Mouse (Mus musculus): ENCODE measurements around the gene Macrod2.

The Macrod2 gene

GRCm38 (mm10) chr2:142222137-142222921 lies 1827.2 kb downstream of the Macrod2 start:
- DNase-seq (ENCODE audit: low spot score in 2 of 2), result no peak

GRCm38 (mm10) chr2:142222926-142223325 lies 1827.8 kb downstream of the Macrod2 start:
- no peak for DNase-seq (ENCODE audit: low spot score in 2 of 2)

DNA sequence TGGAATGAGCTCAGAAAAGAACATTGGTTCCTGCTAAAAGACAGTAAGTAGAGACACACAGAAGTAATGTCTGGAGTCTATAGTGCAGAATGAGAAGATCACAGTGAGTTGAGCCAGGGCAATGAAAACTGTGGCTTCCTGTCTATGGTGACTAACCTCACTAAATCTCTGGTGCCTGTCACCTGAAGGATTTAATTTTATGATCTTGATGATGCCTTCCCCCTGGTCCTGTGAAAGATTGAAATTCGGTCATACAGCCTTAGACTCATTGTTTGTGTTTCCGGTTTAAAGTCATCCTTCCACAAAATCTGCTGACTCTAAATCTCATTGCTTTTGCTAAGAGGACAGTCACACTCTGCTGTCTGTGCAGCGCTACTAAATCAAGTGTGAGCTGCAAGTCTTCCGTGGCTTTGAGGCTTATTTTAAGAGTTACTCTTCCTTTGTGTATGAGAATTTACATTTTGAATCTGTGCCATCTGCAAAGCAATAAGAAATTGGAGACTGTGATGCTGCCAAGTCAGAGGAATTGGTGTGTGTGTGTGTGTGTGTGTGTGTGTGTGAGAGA lies 1836.0 kb downstream of the Macrod2 start:
- DNase-seq (ENCODE audit: low spot score in 2 of 2), result no peak

- DNase-seq (ENCODE audit: low spot score in 2 of 2), result no peak
These were observed 1837.7 kb downstream of the Macrod2 start for GRCm38 (mm10) chr2:142232828-142233227.

GRCm38 (mm10) chr2:142243483-142243882 lies 1848.4 kb downstream of the Macrod2 start:
- DNase-seq (ENCODE audit: low spot score in 2 of 2), result no peak

- DNase-seq (ENCODE audit: low spot score in 2 of 2), result no peak
These were observed 1855.3 kb downstream of the Macrod2 start for GRCm38 (mm10) chr2:142250383-142250782.

DNA sequence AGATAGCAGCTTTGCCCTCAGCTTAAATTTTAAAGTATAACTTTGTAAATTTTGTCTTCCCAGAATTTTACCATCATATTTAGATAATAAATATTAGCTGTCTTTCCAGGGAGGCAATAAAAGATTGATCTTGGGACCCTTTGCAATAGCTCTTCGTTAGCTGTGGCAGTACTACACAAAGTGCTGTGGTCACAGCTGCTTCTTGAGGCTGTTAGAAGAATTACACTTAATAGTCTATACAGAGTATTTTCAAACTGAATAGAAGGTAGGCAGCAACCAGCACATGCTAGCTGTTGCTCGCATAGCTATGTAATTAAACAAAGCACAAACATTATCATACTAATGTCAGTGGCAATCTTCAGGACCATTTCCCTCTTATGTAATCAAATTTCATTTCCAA lies 1856.4 kb downstream of the Macrod2 start:
- DNase-seq (ENCODE audit: low spot score in 2 of 2), result no peak

GRCm38 (mm10) chr2:142253913-142254312 lies 1858.8 kb downstream of the Macrod2 start:
- DNase-seq (ENCODE audit: low spot score in 2 of 2), result peak; percentile 77 to 85

DNA sequence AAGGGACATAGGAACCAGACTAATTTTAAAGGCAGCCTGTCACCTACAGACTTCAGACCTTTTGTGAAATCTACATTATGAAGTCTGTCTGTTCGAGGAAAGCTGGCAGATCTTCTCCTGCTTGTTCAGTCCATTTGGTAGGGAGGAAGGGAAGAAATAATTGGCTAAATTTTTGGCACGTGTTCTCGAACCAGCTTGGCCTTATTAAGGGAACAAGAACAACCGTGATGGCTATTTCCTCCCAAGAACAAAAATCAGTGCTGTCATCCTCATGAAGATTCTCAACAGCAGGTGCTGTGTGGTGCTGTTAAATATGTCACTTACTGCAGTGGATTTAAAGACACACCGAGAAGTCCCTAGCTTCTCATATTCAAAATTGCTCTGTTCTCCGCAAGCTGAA lies 1859.5 kb downstream of the Macrod2 start:
- no peak for DNase-seq (ENCODE audit: low spot score in 2 of 2)

GRCm38 (mm10) chr2:142257501-142257900 lies 1862.4 kb downstream of the Macrod2 start:
- DNase-seq (ENCODE audit: low spot score in 2 of 2), result no peak

DNA sequence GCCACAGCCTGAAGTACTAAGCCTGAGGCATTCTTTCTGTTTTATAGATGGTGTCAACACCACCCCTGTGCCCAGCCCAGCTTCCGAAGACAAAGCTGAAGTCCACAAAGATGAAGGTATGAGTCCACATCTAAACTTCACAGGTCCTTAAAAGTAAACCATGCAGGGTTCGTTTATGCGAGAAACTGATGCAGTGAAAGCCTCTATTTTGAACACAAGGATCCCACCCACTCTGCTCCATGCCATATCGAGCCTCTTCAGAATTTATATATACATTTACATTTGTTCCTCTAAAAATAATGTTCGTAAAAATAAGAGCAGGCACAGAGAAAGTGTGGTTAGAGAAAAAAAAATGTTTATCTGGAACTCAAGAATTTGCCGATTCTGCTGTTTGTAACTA lies 1865.9 kb downstream of the Macrod2 start:
- no peak for DNase-seq (ENCODE audit: low spot score in 2 of 2)

GRCm38 (mm10) chr2:142264697-142265096 lies 1869.6 kb downstream of the Macrod2 start:
- no peak for DNase-seq (ENCODE audit: low spot score in 2 of 2)

- DNase-seq (ENCODE audit: low spot score in 2 of 2), result no peak
These were observed 1872.7 kb downstream of the Macrod2 start for GRCm38 (mm10) chr2:142267836-142268235.

- no peak for DNase-seq (ENCODE audit: low spot score in 2 of 2)
These were observed 1891.7 kb downstream of the Macrod2 start for GRCm38 (mm10) chr2:142286761-142287160.

DNA sequence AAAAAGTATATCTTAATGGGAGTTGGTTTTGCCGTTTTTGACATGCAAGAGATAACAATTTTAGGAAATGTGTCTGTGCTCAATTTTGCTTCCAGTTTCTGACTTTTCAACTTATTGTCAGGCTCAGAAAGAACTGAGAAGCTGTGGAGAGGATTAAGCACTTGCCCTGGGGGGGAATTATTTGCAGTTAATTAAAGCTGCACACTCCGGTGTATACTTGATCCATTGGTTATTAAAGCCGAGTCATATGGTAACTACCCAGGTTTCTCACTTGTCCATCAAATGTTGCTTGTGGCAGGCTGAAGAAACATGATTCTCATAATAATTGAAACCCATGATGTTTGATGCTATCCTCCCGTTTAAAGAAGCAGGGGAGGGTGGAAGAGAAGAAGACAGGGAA lies 1899.7 kb downstream of the Macrod2 start:
- DNase-seq (ENCODE audit: low spot score in 2 of 2), result no peak

- no peak for DNase-seq (ENCODE audit: low spot score in 2 of 2)
These were observed 1908.2 kb downstream of the Macrod2 start for GRCm38 (mm10) chr2:142303098-142303911.

DNA sequence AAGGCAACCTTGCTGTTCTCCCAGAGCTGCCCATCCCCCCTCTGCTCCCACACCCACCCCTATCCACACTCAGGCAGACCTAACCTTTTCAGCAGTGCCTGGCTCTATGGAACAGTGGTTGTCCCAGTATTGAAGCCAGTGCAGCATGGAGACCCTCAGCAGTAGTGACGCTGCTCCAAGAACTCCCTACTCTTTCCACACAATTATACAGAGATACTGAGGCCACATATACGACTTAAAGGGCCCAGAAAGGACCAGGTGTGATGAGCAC lies 1908.7 kb downstream of the Macrod2 start:
- no peak for DNase-seq (ENCODE audit: low spot score in 2 of 2)

GRCm38 (mm10) chr2:142323158-142323557 lies 1928.0 kb downstream of the Macrod2 start:
- no peak for DNase-seq (ENCODE audit: low spot score in 2 of 2)

GRCm38 (mm10) chr2:142326737-142327136 lies 1931.6 kb downstream of the Macrod2 start:
- DNase-seq (ENCODE audit: low spot score in 2 of 2), result no peak

- no peak for DNase-seq (ENCODE audit: low spot score in 2 of 2)
These were observed 1934.7 kb downstream of the Macrod2 start for GRCm38 (mm10) chr2:142329761-142330160.

DNA sequence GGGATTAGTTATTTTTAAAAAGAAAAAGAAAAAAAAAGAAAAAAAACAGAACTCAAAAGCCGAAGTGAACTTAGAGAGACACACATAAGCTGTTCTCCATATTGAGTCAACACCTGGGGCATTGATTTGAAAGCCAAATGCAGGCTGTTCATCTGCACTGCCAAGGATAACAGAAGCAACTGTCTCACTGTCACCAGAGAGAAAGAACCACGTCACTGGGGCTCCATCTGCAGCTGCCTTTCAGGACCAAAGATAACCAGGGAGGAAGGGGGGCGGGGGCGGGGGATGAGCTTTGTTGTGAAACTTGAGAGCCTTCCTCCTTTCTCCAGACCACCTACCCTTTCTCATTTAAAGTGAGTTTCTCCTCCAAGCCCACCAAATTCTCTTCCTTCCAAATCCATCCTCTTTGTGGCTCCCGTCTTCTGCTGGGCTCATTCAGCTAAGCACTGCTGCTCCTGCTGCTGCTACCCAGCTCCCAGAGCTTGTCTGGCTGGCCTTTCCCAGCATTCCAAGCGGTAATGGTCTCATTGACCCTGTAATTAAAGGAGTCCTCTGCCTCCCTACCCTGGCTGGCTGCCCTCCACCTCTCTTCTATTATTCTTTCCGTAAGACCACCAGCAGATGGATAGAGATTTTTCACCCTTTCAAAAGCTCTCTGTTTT lies 1939.5 kb downstream of the Macrod2 start:
- DNase-seq (ENCODE audit: low spot score in 2 of 2), result peak in 1 of 2 experiments; percentile 19

All from frontal cortex, postnatal 14 days (tissue).